Mouse (Mus musculus): ENCODE measurements around the gene Vmn1r206. TPM values are rescaled to one million over a fixed set of nuclear protein-coding genes. Genes with fewer than 3 reads are reported as not detected.
"Not testable (repeated sequence)": the region's sequence is repeated elsewhere in the genome, so short reads cannot be mapped to it uniquely, and the experiment has no call there.

Vmn1r206 gene
- not detected for total RNA-seq (2021)

DNA sequence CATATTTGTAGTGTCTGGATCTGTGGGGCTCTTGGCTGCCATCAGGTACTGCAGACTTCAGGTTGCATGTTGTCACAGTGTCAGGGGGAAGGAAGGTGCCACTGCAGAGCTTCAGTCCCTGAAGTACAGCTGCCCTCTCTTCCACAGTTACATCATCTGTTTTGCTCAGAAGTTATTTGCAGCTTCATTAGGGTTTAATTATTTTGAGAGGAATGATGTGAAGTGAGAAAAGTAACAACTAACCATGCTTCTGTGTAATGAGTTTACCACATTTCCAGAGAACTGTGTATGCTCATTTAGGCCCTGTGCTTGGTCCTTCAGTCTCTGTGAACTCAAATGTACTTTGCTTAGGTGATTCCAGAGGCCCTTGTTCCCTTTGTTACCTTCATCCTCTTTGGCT lies at the start of gene Vmn1r206:
Gene Vmn1r206, minus strand, starts transcription at position 101 of the 400 bp plus-strand sequence.
- DNase-seq, result not testable (repeated sequence)

GRCm38 (mm10) chr13:22592900-22593299 lies 31.2 kb downstream of the Vmn1r206 start, which contains the start of gene Vmn1r205:
Gene Vmn1r205 (minus strand): TSS chr13:22593000.
- DNase-seq, result no peak

- DNase-seq, result not testable (repeated sequence)
These were observed 40.7 kb downstream of the Vmn1r206 start for GRCm38 (mm10) chr13:22583336-22583735.

- DNase-seq, result not testable (repeated sequence)
These were observed 49.1 kb downstream of the Vmn1r206 start for GRCm38 (mm10) chr13:22574911-22575310.

Other genes with a start within 250 kb of the Vmn1r206 start
- gene Vmn1r199, start 244.4 kb downstream of the Vmn1r206 start, total RNA-seq (2021), result not detected
- gene Vmn1r200, start 233.9 kb downstream of the Vmn1r206 start, total RNA-seq (2021), result not detected
- gene Vmn1r201, start 152.3 kb downstream of the Vmn1r206 start, total RNA-seq (2021), result not detected
- under 1 TPM in 1 of 2 experiments, not detected in 1; 0.05 TPM for gene Vmn1r202, start 118.9 kb downstream of the Vmn1r206 start, total RNA-seq (2021)
- not detected for gene Vmn1r203, start 106.1 kb downstream of the Vmn1r206 start, total RNA-seq (2021)
- gene Vmn1r204, start 71.1 kb downstream of the Vmn1r206 start, total RNA-seq (2021), result not detected
- not detected for gene Vmn1r205, start 31.3 kb downstream of the Vmn1r206 start, total RNA-seq (2021)
- not detected for gene Vmn1r207-ps, start 105.4 kb upstream of the Vmn1r206 start, total RNA-seq (2021)
- gene Vmn1r208, start 153.1 kb upstream of the Vmn1r206 start, total RNA-seq (2021), result not detected
- under 1 TPM in 1 of 2 experiments, not detected in 1; 0.05 TPM for gene Vmn1r209, start 185.4 kb upstream of the Vmn1r206 start, total RNA-seq (2021)
- not detected for gene Vmn1r210, start 207.1 kb upstream of the Vmn1r206 start, total RNA-seq (2021)
- not detected for gene Vmn1r211, start 233.3 kb upstream of the Vmn1r206 start, total RNA-seq (2021)

Data from heart, postnatal 4 days (tissue).